Mouse (Mus musculus): ENCODE measurements around the gene Fam240a. TPM values are rescaled to one million over a fixed set of nuclear protein-coding genes. Genes with fewer than 3 reads are reported as not detected.
A peak's percentile ranks its signal among the peaks of the same experiment; 100 is the strongest.

The Fam240a gene
- polyA plus RNA-seq, 1 experiment = not detected

DNA sequence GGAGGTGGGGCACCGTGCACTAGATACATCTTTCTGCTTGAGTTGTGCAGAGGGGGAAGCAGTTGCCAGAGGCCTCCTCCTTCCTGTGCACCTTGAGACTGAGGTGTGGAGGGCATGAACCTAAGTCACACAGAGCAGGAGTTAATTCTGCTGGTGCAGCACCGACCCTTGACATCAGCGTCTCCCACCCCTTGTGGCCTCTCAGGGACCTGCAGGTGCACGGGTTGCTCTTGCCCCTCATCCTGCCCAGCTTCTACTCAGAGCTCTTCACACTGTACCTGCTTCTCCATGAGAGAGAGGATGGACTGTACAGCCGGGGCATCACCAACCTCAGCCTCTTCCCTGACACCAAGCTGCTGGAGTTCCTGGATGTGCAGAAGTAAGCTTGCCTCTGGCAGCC lies 21.2 kb downstream of the Fam240a start:
- TF ChIP-seq POLR2A (IDR thresholded peaks at IDR 0.05; ENCODE audit: borderline replicate concordance, control insufficient read depth, low read depth, low read length) (no peak), CTCF (IDR thresholded peaks at IDR 0.05; ENCODE audit: control insufficient read depth, insufficient read depth, low read length) (no peak)
- no peaks in the 10 kb centered on the region; the same call in 1 of the 2 replicates for H3K4me1 ChIP-seq (ENCODE audit: control insufficient read depth, insufficient read depth, low read length)
- WGBS = 65% methylated on average over 5 of the region's 5 CpGs
- H3K4me3 ChIP-seq (replicated peaks; ENCODE audit: control insufficient read depth, low read depth, low read length) = no peak overlapping the region
- H3K27ac ChIP-seq (ENCODE audit: control insufficient read depth, insufficient read depth, low read depth, low read length, poor library complexity) = no peak overlapping the region

GRCm38 (mm10) chr9:110893429-110893828 lies 23.2 kb downstream of the Fam240a start:
- Histone ChIP-seq H3K4me3 (replicated peaks; ENCODE audit: control insufficient read depth, low read depth, low read length) (no peak overlapping the region), H3K27ac (ENCODE audit: control insufficient read depth, insufficient read depth, low read depth, low read length, poor library complexity) (no peak overlapping the region), H3K4me1 (ENCODE audit: control insufficient read depth, insufficient read depth, low read length) (no peaks in the 10 kb centered on the region; the same call in 1 of the 2 replicates)
- 46% methylated on average over 10 of the region's 10 CpGs for WGBS
- TF ChIP-seq POLR2A (IDR thresholded peaks at IDR 0.05; ENCODE audit: borderline replicate concordance, control insufficient read depth, low read depth, low read length) (no peak), CTCF (IDR thresholded peaks at IDR 0.05; ENCODE audit: control insufficient read depth, insufficient read depth, low read length) (no peak)

DNA sequence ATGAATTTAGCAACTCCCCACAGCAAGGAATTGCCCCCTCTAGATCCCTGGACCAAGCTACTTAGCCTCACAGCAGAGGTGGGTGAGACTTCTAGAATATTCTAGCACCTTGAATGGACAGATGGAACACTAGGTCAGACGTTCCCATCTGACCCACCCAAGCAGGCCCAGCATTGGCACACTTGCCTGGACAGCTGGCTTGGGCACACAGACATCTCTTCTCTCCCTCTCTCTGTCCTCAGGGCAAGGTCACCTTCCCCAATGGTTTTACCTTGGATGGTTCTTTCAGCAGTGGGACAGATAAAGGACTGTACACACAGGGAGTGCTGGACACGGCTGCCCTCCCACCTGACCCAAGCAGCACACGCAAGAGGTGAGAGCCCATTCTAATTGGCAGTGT lies 24.1 kb downstream of the Fam240a start:
- Histone ChIP-seq H3K27ac (ENCODE audit: control insufficient read depth, insufficient read depth, low read depth, low read length, poor library complexity) (no peak overlapping the region), H3K4me3 (replicated peaks; ENCODE audit: control insufficient read depth, low read depth, low read length) (no peak overlapping the region), H3K4me1 (ENCODE audit: control insufficient read depth, insufficient read depth, low read length) (no peaks in the 10 kb centered on the region; the same call in 1 of the 2 replicates)
- 84% methylated on average over 3 of the region's 3 CpGs for WGBS
- TF ChIP-seq CTCF (IDR thresholded peaks at IDR 0.05; ENCODE audit: control insufficient read depth, insufficient read depth, low read length) = no peak

DNA sequence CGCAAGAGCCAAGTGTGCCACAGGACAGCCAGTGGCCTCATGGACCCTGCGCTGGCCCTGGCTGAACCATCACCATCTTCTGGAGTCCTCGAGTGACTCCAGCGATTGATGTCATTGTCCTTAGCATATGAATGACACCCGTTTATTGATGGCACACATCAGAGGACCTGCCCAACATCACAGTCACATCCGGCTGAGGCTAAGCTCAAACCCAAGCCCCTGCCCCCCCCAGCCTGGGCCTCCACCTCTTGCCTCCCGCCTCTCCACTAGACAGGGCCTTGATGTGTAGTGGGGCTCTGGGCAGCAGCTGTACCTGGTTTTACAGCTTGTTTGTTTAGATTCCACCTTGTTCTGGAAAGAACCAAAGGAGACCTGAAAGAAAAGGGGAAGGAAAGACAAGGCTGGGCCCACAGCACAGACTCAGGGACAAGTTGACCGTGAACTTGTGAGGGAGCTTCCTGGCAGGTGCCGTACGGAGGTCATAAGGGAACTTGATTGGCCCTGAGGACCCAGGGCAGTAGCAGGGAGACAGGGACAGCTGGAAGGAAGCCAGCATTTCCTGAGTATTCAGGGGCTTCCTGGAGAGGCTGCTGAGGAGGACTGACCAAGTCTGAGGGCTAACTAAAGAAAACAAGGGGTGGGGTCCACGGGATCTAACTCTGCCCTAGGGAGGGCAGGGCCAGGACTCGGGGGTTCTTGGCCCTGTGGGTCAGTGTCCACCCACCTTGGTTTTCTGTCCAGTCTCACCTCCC lies 25.4 kb downstream of the Fam240a start:
- Histone ChIP-seq H3K4me1 (ENCODE audit: control insufficient read depth, insufficient read depth, low read length) (no peaks in the 10 kb centered on the region; the same call in 1 of the 2 replicates), H3K27ac (ENCODE audit: control insufficient read depth, insufficient read depth, low read depth, low read length, poor library complexity) (no peak overlapping the region), H3K4me3 (replicated peaks; ENCODE audit: control insufficient read depth, low read depth, low read length) (no peak overlapping the region)
- WGBS = 46% methylated on average over 12 of the region's 12 CpGs
- TF ChIP-seq CTCF (IDR thresholded peaks at IDR 0.05; ENCODE audit: control insufficient read depth, insufficient read depth, low read length) (no peak), POLR2A (IDR thresholded peaks at IDR 0.05; ENCODE audit: borderline replicate concordance, control insufficient read depth, low read depth, low read length) (no peak)

GRCm38 (mm10) chr9:110890026-110890783 lies 26.5 kb downstream of the Fam240a start:
- 77% methylated on average over 21 of the region's 21 CpGs for WGBS
- H3K4me1 ChIP-seq (ENCODE audit: control insufficient read depth, insufficient read depth, low read length) = no peaks in the 10 kb centered on the region; the same call in 1 of the 2 replicates
- H3K4me3 ChIP-seq (replicated peaks; ENCODE audit: control insufficient read depth, low read depth, low read length) = no peak overlapping the region
- H3K27ac ChIP-seq (ENCODE audit: control insufficient read depth, insufficient read depth, low read depth, low read length, poor library complexity) = no peak overlapping the region
- TF ChIP-seq CTCF (IDR thresholded peaks at IDR 0.05; ENCODE audit: control insufficient read depth, insufficient read depth, low read length) (peak; percentile 16; the same call in 1 of the 2 replicates), POLR2A (IDR thresholded peaks at IDR 0.05; ENCODE audit: borderline replicate concordance, control insufficient read depth, low read depth, low read length) (no peak)

- H3K4me1 ChIP-seq (ENCODE audit: control insufficient read depth, insufficient read depth, low read length) = no peaks in the 10 kb centered on the region; the same call in 1 of the 2 replicates
- WGBS = 88% methylated on average over 14 of the region's 14 CpGs
- no peak overlapping the region for H3K27ac ChIP-seq (ENCODE audit: control insufficient read depth, insufficient read depth, low read depth, low read length, poor library complexity)
- TF ChIP-seq CTCF (IDR thresholded peaks at IDR 0.05; ENCODE audit: control insufficient read depth, insufficient read depth, low read length) (no peak), POLR2A (IDR thresholded peaks at IDR 0.05; ENCODE audit: borderline replicate concordance, control insufficient read depth, low read depth, low read length) (no peak)
- no peak overlapping the region for H3K4me3 ChIP-seq (replicated peaks; ENCODE audit: control insufficient read depth, low read depth, low read length)
These were observed 27.7 kb downstream of the Fam240a start for GRCm38 (mm10) chr9:110888935-110889334.

DNA sequence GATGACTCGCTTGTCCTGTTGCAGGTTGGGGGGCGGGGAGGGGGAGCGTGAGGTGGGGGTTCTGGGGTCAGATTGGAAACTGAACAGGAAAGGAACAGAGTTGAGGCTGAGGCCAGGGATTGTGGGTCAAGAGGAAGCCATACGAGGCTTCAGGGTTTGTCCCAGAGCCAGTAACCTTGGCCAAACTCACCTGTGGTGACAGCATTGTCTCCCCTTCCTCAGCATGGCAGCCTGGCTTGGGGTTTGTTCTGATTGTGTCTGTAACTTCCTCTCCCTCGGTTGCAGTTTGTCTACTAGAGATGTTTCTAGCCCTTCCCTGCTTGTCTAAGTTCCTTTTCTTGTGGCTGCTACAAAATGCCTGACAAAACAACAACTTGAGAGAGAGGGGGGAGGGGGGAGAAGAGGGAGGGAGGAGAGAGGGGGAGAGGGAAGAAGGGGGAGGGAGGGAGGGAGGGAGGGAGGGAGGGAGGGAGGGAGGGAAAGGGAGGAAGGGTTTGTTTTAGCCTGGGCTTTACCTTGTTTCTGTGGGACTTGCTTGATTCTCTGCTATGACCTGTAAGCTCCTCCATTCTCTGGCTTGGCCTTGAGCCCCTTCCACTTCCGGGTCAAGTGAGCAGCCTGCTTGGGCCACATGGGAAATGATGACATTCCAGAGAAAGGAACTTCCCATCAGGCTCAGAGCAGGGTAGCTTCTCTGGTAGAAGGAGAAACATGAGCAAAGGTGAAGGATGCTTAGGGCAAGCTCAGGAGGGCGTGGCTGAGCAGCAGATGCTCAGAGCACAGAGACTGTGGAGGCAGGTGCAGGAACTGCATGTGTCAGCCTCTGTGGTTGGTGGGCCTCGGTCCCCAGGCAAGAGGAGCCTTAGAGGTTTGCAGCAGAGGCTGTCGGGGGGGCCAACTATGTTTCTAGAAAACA lies 29.0 kb downstream of the Fam240a start:
- no peak overlapping the region for H3K4me3 ChIP-seq (replicated peaks; ENCODE audit: control insufficient read depth, low read depth, low read length)
- no peaks in the 10 kb centered on the region; the same call in 1 of the 2 replicates for H3K4me1 ChIP-seq (ENCODE audit: control insufficient read depth, insufficient read depth, low read length)
- TF ChIP-seq POLR2A (IDR thresholded peaks at IDR 0.05; ENCODE audit: borderline replicate concordance, control insufficient read depth, low read depth, low read length) = no peak
- TF ChIP-seq CTCF (IDR thresholded peaks at IDR 0.05; ENCODE audit: control insufficient read depth, insufficient read depth, low read length) = no peak
- H3K27ac ChIP-seq (ENCODE audit: control insufficient read depth, insufficient read depth, low read depth, low read length, poor library complexity) = no peak overlapping the region
- WGBS = 41% methylated on average over 9 of the region's 9 CpGs
